Mouse (Mus musculus) neutrophil, adult 5-6 weeks (primary cell): ENCODE measurements around the gene Fblim1. TPM values are rescaled to one million over a fixed set of nuclear protein-coding genes. Genes with fewer than 3 reads are reported as not detected.
"Not testable (repeated sequence)": the region's sequence is repeated elsewhere in the genome, so short reads cannot be mapped to it uniquely, and the experiment has no call there.

Source experiments
- ATAC-seq: fragments of 151-379, 151-347 bp; 2 replicates; pipeline ENCODE4 v1.8.0; 2017; ENCODE audit warnings: mild to moderate bottlenecking, moderate TSS enrichment; ENCODE audit not compliant: insufficient number of reproducible peaks, poor library complexity, low FRiP score, severe bottlenecking; ENCODE audit errors: extremely low read depth
- total RNA-seq: library from RNA; stranded (forward); fragments of 200-1000 nt; gene quantifications from 2 replicates; pipeline ENCODE4 v1.2.3, GENCODE M21; 2017

Fblim1 gene
- total RNA-seq, 1 experiment from 2014 or later = 0.12 TPM

DNA sequence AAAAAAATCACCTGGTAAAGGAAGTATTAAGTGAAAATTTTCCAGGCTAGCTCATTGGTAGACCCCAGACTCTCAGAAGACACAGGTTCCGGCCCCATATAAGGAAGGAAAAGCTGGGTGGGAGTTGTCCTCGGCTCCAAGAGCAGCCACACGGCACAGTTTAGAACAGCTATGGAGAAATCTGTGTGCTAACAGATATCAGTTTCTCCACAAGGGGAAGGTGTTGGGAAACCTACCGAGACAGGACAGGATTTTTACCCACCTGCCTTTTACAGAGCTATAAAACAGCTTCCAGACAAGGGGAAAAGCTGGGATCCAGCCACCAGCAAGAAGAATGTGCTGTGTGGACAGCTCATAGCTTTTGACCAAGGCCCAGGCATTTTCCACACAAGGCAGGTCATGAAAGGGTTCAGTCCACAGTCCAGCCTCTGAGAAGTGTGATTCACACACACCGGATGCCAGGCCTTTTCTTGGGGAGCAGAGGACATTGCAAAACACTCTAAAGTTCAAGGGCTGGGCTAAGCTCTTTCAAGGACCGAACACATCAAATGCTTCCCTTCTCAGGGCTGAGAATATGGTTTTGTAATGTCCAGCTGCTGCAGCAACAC is 32.4 kb downstream of the Fblim1 start:
- peak; percentile 49 for ATAC-seq

DNA sequence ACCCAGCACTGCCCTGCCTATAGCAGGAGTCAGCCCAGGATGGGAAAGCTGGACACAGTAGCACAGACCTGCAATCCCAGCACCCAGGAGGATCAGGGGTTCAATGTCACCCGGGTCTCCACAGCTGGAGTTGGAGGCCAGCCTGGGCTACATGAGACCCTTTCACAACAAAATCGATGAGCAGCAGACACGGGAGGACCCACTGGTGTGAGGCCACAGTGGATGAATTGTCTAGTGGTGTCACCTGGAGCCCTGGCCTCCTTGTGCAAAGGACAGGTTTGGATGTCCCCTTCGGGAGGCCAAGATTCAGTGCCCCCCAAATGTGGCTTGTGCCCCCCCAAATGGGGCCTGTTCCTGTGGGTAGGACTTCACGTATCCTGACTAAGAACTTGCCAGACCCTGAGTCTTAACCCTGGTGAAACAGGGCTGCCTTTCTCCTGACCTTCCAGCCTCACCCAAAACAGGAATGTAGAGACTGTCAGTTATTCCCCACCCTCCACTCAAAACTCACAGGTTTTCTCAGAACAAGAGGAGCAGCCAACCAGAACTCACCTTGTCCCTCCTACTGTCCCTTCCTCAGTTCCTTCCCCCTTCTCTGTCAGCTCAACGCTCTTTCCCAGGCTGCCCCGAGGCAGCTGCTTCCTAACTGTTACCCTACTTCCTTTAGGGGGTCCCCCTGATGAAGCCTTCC is 33.1 kb downstream of the Fblim1 start:
- no peak for ATAC-seq

GRCm38 (mm10) chr4:141571934-141572333 is 34.0 kb downstream of the Fblim1 start:
- ATAC-seq = no peak

GRCm38 (mm10) chr4:141571337-141571739 is 34.6 kb downstream of the Fblim1 start:
- no peak for ATAC-seq

- no peak for ATAC-seq
Observed at GRCm38 (mm10) chr4:141570821-141571220, 35.1 kb downstream of the Fblim1 start.

- no peak for ATAC-seq
Observed at GRCm38 (mm10) chr4:141570004-141570403, 35.9 kb downstream of the Fblim1 start.

GRCm38 (mm10) chr4:141568966-141569365 is 36.9 kb downstream of the Fblim1 start:
- ATAC-seq = peak; percentile 14; the same call in 1 of the 2 replicates

DNA sequence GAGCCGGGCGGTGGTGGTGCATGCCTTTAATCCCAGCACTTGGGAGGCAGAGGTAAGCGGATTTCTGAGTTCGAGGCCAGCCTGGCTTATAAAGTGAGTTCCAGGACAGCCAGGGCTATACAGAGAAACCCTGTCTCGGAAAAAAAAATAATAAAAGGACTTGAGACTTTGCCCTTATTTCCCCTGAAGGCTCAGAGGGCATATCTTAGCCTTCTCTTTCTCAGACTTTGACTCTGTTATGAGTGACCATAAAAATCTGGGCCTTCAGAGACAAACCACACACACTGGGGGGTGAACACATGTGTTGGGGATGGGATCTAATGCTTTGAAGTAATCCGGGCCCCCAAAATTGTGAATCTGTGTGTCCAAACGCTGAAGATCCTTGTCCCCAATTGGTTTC is 38.7 kb downstream of the Fblim1 start:
- not testable (repeated sequence) for ATAC-seq

DNA sequence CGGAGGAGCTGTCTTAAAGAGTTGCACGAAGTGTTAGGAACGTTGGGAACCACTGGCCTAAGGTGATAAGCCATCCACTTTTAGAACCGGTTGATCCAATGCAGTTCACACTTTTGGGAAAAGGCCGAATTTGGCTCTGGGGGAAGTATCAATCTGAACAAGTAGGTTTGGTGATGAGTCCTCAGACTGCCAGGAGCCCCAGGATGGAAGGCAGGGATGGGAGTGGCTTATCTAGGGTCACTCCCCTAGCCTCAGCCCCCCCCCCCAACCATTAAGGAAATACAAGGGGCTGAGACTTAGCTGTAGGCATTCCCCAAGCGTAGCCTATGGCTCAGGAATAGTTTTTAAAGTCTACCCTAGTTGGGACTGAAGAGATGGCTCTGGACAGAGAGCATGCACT is 39.7 kb downstream of the Fblim1 start:
- ATAC-seq = no peak

- ATAC-seq = no peak
Observed at GRCm38 (mm10) chr4:141565325-141565724, 40.6 kb downstream of the Fblim1 start.

DNA sequence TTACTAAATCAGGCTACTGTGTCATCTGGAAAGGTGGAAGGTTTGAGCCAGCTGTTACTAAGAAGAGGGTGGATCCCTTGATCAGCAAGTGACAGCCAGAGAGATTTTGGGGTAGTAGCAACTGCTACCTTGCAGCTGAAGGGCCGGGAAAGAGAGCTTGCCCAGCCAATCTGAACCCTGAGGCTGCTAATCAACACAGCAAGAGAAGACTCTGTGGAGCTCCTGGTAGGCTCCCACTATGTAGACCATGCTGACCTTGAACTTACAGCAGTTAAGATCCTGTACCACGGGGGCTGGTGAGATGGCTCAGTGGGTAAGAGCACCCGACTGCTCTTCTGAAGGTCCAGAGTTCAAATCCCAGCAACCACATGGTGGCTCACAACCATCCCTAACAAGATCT is 41.2 kb downstream of the Fblim1 start:
- no peak for ATAC-seq

- ATAC-seq = no peak
Observed at GRCm38 (mm10) chr4:141564209-141564608, 41.7 kb downstream of the Fblim1 start.

GRCm38 (mm10) chr4:141562281-141562680 is 43.6 kb downstream of the Fblim1 start:
- ATAC-seq = no peak

- ATAC-seq = not testable (repeated sequence)
Observed at GRCm38 (mm10) chr4:141561331-141561919, 44.5 kb downstream of the Fblim1 start.

DNA sequence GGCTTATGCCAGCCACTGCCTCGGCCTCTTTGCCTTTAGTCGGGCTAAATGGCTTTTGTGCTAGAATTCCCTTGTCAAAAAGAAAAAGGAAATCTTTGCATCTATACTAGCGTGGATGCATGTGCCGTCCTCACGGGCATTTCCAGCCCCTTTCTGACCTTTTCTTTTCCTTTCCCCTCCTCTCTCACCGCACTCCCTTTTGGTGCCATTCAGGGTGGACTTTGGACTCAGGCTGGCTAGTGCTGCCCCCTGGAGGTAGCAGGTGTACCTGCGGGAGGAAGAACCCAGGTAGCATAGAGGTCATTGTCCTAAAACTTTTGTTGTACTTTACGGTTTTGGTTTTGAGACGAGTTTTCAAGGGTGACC is 46.0 kb downstream of the Fblim1 start:
- ATAC-seq = peak; percentile 68

DNA sequence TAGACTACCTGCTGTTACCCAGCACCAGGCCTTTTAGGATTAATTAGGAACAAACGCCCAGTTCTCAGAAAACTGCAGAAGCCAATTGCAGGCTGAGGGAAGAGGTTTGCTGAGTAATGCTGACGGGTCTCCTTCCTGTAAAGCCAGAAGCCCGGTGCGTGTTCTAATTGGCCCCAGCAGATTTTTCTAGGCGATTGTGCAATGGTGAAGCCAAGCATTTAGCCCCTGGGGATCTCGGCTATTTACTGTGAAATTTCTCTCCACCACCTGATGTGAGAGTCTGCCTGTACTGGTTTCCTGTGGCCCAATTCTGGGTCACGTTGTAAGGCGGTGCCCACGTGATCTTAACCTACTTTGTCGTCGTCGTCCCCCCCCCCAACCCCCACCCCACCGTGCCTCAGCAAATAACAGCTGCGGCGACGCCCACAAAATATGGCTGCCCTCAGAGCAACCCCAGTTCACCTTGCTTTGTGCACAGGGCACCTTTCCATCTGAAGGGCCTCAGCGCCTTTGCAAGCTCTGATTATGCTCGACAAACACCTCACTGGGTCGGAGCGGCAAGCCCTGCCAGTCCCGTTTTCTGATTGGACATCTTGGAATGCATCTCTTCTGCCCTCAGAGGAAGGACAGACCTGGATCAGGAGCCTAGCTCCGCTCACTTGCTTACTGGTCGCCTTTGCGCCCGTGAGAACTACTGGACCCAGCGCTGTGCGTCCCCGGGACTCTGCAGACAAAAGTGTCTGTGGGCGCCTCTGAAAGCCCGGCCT is 46.6 kb downstream of the Fblim1 start:
- peak; percentile 81 for ATAC-seq

DNA sequence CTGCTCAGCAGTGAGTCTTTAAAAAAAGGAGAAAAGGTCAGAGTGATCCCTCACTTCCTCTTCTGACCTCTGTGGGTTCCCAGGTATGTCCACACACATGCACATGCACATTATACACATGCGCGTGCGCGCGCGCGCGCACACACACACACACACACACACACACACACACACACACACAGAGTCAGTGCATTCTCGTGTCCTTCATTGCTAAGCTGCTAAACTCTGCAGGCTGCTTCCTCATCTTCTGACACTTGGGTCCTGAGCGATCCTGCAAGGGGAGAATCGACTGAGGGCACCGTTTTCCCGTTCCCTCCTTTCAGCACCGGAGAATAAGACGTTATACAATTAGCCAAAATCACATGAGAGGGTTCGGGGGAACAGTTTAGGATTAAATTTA is 47.2 kb downstream of the Fblim1 start:
- peak; percentile 58 for ATAC-seq

GRCm38 (mm10) chr4:141556163-141556562 is 49.7 kb downstream of the Fblim1 start:
- not testable (repeated sequence) for ATAC-seq

- ATAC-seq = not testable (repeated sequence)
Observed at GRCm38 (mm10) chr4:141554255-141554865, 51.5 kb downstream of the Fblim1 start.
